8 mouse cellular contexts compared by ENCODE assay signal in genomic region chr11:73030821-73031498, GRCm38 (mm10). TPM values are rescaled to one million over a fixed set of nuclear protein-coding genes. Genes with fewer than 3 reads are reported as not detected.
DNase-seq lines count a peak whose midpoint lies in the region; ATAC-seq lines count a peak whose summit lies in the region.

No protein-coding gene starts in this region.

- peaks cover 23% of the 10 kb centered on the region; the same call in 1 of the 2 replicates for H3K36me3 ChIP-seq in hindbrain, embryonic 15.5 days

- H3K27ac ChIP-seq in hindbrain, embryonic 15.5 days (replicated peaks) = peak overlapping the region; percentile 72

- peak overlapping the region; percentile 32 for H3K9ac ChIP-seq in hindbrain, embryonic 15.5 days

- peak; percentile 99 for ATAC-seq in common myeloid progenitor, adult 5-6 weeks (replicated peaks; ENCODE audit: low read depth, poor library complexity, severe bottlenecking)
- peak; percentile 95 for ATAC-seq in hindbrain, embryonic 15.5 days (ENCODE audit: low FRiP score, low read depth)

- DNase-seq in adrenal gland, adult 18-20 months (ENCODE audit: low spot score in 2 of 2) = peak; percentile 69 to 76
- DNase-seq in gastrocnemius, adult 18-20 months (ENCODE audit: low spot score) = peak; percentile 88
- DNase-seq in layer of hippocampus, postnatal 36 days = peak; percentile 84 to 86
- peak; percentile 88 for DNase-seq in lung, postnatal 14 days
- DNase-seq in ovary, postnatal 36 days (ENCODE audit: low spot score) = peak; percentile 81
- DNase-seq in thymus, postnatal 14 days = peak; percentile 67

- peaks cover 10% of the 10 kb centered on the region for H3K4me1 ChIP-seq in hindbrain, embryonic 15.5 days (replicated peaks)

- 25% methylated on average over 20 of the region's 20 CpGs for WGBS in hindbrain, embryonic 15.5 days

- H3K4me2 ChIP-seq in hindbrain, embryonic 15.5 days = peak overlapping the region; percentile 67

- no peaks in the 10 kb centered on the region for H3K27me3 ChIP-seq in hindbrain, embryonic 15.5 days

- peak overlapping the region; percentile 34 for H3K4me3 ChIP-seq in hindbrain, embryonic 15.5 days

- no peaks in the 10 kb centered on the region for H3K9me3 ChIP-seq in hindbrain, embryonic 15.5 days

RNA-seq across cellular contexts. Expression of gene Camkk1, which starts 12.2 kb away (rescaled TPM):
- total RNA-seq in adrenal gland, adult 18-20 months (2021) = 1 to 10 TPM; 2.5 to 4.5 TPM
- 1.6 and 1.8 TPM in 2 replicates for total RNA-seq in common myeloid progenitor, adult 5-6 weeks (2017)
- total RNA-seq in gastrocnemius, adult 18-20 months (2021) = under 1 TPM; 0.55 to 0.64 TPM
- polyA plus RNA-seq in hindbrain, embryonic 15.5 days (2015; fragmentation: Nextera tagmentation; extraction: Ambion mirVana) = 32.2 and 32.4 TPM in 2 replicates
- total RNA-seq in layer of hippocampus, postnatal 36 days (2021) = 100 to 1,000 TPM; 157 to 161 TPM

RNA-seq across cellular contexts. Expression of gene Ncbp3, which starts 16.6 kb away (rescaled TPM):
- total RNA-seq in adrenal gland, adult 18-20 months (2021) = 10 to 100 TPM in 1 of 2 experiments, 1 to 10 TPM in 1; 9.2 to 10.5 TPM
- total RNA-seq in common myeloid progenitor, adult 5-6 weeks (2017) = 12.4 and 15.4 TPM in 2 replicates
- 1 to 10 TPM; 2.3 to 2.4 TPM for total RNA-seq in gastrocnemius, adult 18-20 months (2021)
- polyA plus RNA-seq in hindbrain, embryonic 15.5 days (2015; fragmentation: Nextera tagmentation; extraction: Ambion mirVana) = 10.4 and 10.6 TPM in 2 replicates
- total RNA-seq in layer of hippocampus, postnatal 36 days (2021) = 10 to 100 TPM; 10.3 to 10.9 TPM

RNA-seq across cellular contexts. Expression of gene P2rx1, which starts 32.1 kb away (rescaled TPM):
- total RNA-seq in adrenal gland, adult 18-20 months (2021) = under 1 TPM; 0.56 to 0.83 TPM
- total RNA-seq in common myeloid progenitor, adult 5-6 weeks (2017) = 9.4 and 14.6 TPM in 2 replicates
- total RNA-seq in gastrocnemius, adult 18-20 months (2021) = under 1 TPM; 0.62 to 0.78 TPM
- polyA plus RNA-seq in hindbrain, embryonic 15.5 days (2015; fragmentation: Nextera tagmentation; extraction: Ambion mirVana) = 0.39 and 0.73 TPM in 2 replicates
- total RNA-seq in layer of hippocampus, postnatal 36 days (2021) = under 1 TPM; 0.46 to 0.62 TPM

RNA-seq across cellular contexts. Expression of gene Itgae, which starts 59.4 kb away (rescaled TPM):
- 1 to 10 TPM in 1 of 2 experiments, under 1 TPM in 1; 0.33 to 1.1 TPM for total RNA-seq in adrenal gland, adult 18-20 months (2021)
- 0.05 TPM in 1 of 2 replicates, not detected in the other for total RNA-seq in common myeloid progenitor, adult 5-6 weeks (2017)
- total RNA-seq in gastrocnemius, adult 18-20 months (2021) = under 1 TPM in 1 of 2 experiments, not detected in 1; 0.12 TPM
- polyA plus RNA-seq in hindbrain, embryonic 15.5 days (2015; fragmentation: Nextera tagmentation; extraction: Ambion mirVana) = 0.22 and 0.35 TPM in 2 replicates
- under 1 TPM; 0.15 to 0.18 TPM for total RNA-seq in layer of hippocampus, postnatal 36 days (2021)

Comparison
In these comparisons a context has a peak if more than half of its experiments do, and no peak if none do; other contexts are left out.
1. Peak in every context shown above with its lines: DNase-seq, ATAC-seq, H3K4me3 ChIP-seq and H3K27ac ChIP-seq.
2. RNA of gene Camkk1, which starts 12.2 kb away (total RNA-seq): 157 to 161 TPM in layer of hippocampus, postnatal 36 days; 2.5 to 4.5 TPM in adrenal gland, adult 18-20 months, 1.6 to 1.8 TPM in common myeloid progenitor, adult 5-6 weeks and 0.55 to 0.64 TPM in gastrocnemius, adult 18-20 months; every median in the first group is over 10 times any median in the second.